Mouse (Mus musculus) heart, embryonic 16.5 days (tissue): ENCODE data around the gene Bdkrb2. TPM values are rescaled to one million over a fixed set of nuclear protein-coding genes. Genes with fewer than 3 reads are reported as not detected.
A peak's percentile ranks its signal among the peaks of the same experiment; 100 is the strongest.

Source experiments
- ATAC-seq: fragments of 200-750 bp; cut with Nextera tagmentation; replicated peaks from 2 replicates; pipeline ENCODE4 v1.8.0; 2017; ENCODE audit warnings: moderate number of reproducible peaks; ENCODE audit not compliant: insufficient read depth, low FRiP score; ENCODE audit errors: extremely low read depth
- H3K27ac ChIP-seq: fragments of 300-500 bp; sonication (generic); 2 replicates; pipeline ENCODE4 v1.5.1; 2014; ENCODE audit warnings: mild to moderate bottlenecking, low read length, control low read depth, moderate library complexity
- H3K27me3 ChIP-seq: fragments of 300-500 bp; sonication (generic); 2 replicates; pipeline ENCODE4 v1.6.1; 2014; ENCODE audit warnings: low read length, mixed read lengths; ENCODE audit not compliant: control insufficient read depth, insufficient read depth
- H3K36me3 ChIP-seq: fragments of 300-500 bp; sonication (generic); 2 replicates; pipeline ENCODE4 v1.6.1; 2014; ENCODE audit not compliant: control insufficient read depth, insufficient read depth
- H3K4me1 ChIP-seq: fragments of 300-500 bp; sonication (generic); 2 replicates; pipeline ENCODE4 v1.6.1; 2014; ENCODE audit warnings: low read length, mixed read lengths; ENCODE audit not compliant: control insufficient read depth, insufficient read depth
- H3K4me2 ChIP-seq: fragments of 300-500 bp; sonication (generic); 2 replicates; pipeline ENCODE4 v1.6.1; 2014; ENCODE audit warnings: low read depth, mild to moderate bottlenecking, control low read depth, low read length
- H3K4me3 ChIP-seq: fragments of 300-500 bp; sonication (generic); 2 replicates; pipeline ENCODE4 v1.5.1; 2014; ENCODE audit warnings: mild to moderate bottlenecking, control low read depth, low read length
- H3K9ac ChIP-seq: fragments of 300-500 bp; sonication (generic); 2 replicates; pipeline ENCODE4 v1.6.1; 2014; ENCODE audit warnings: low read length, control low read depth
- H3K9me3 ChIP-seq: fragments of 300-500 bp; sonication (generic); replicated peaks from 2 replicates; pipeline ENCODE4 v1.6.1; 2016; ENCODE audit warnings: low read length; ENCODE audit not compliant: control insufficient read depth
- WGBS: fragments of 180-500 bp; shearing (Covaris S2); extraction: QIAGEN DNeasy Blood & Tissue Kit; methylation state at CpG from one replicate; pipeline ENCODE4 v1.1.7; 2014; 5-methylcytosine and 5-hydroxymethylcytosine counted together
- polyA plus RNA-seq: library from polyadenylated mRNA; unstranded; fragments of >200 nt; fragmentation: Nextera tagmentation; extraction: Ambion mirVana; gene quantifications from 2 replicates; pipeline ENCODE4 v1.2.1, GENCODE M21; 2015

Gene Bdkrb2
- polyA plus RNA-seq, 1 experiment from 2014 or later: 1.2 TPM

DNA sequence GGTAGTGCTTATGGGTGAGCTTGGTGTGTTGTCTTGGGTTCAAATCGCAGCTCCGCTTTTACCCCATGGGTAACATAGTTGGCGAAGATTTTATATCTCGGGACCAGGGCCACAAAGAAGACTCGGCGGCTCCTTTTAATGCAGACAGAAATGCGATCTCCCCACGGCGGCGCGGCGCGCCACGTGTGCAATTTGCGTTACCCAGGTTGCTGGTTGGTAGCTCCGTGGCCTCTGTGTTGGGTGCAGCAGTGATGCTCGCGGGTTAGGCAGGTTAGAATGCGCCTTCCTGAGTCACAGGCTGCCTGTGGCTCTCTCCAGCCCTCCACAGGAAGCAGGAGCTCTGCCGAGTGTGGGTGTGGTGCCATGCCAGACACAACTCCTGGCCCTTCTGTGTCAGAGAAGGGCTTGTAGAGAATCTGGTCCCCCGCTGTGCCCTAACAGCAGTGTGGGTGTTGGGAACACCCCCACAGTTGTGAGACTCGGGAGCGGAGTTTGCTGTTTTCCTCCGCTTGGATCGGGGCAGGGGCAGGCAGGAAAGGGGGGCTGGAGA, 775 bp downstream of the Bdkrb2 start:
- peaks cover 9% of the 10 kb centered on the region for H3K9me3 ChIP-seq
- peaks cover 26% of the 10 kb centered on the region for H3K4me1 ChIP-seq
- H3K9ac ChIP-seq: peak overlapping the region; percentile 60
- WGBS: 9% methylated on average over 25 of the region's 25 CpGs
- peak overlapping the region; percentile 73 for H3K4me2 ChIP-seq
- ATAC-seq: no peak
- H3K36me3 ChIP-seq: no peaks in the 10 kb centered on the region; the same call in 1 of the 2 replicates
- H3K27me3 ChIP-seq: peaks cover 13% of the 10 kb centered on the region
- H3K27ac ChIP-seq: no peak overlapping the region
- H3K4me3 ChIP-seq: peak overlapping the region; percentile 51

- Histone ChIP-seq H3K4me3 (no peak overlapping the region), H3K4me1 (peaks cover 26% of the 10 kb centered on the region), H3K27ac (no peak overlapping the region), H3K36me3 (no peaks in the 10 kb centered on the region; the same call in 1 of the 2 replicates), H3K4me2 (no peak overlapping the region), H3K9ac (no peak overlapping the region), H3K27me3 (peaks cover 10% of the 10 kb centered on the region), H3K9me3 (peaks cover 9% of the 10 kb centered on the region)
- WGBS: 76% methylated on average over 5 of the region's 5 CpGs
- ATAC-seq: no peak
Observed at GRCm38 (mm10) chr12:105565221-105565620, 2.2 kb downstream of the Bdkrb2 start.

GRCm38 (mm10) chr12:105571867-105572266, 8.8 kb downstream of the Bdkrb2 start:
- no peaks in the 10 kb centered on the region; the same call in 1 of the 2 replicates for H3K36me3 ChIP-seq
- no peak for ATAC-seq
- no peak overlapping the region for H3K4me3 ChIP-seq
- H3K9ac ChIP-seq: no peak overlapping the region
- WGBS: 71% methylated on average over 3 of the region's 3 CpGs
- no peak overlapping the region for H3K4me2 ChIP-seq
- H3K4me1 ChIP-seq: no peaks in the 10 kb centered on the region; the same call in 1 of the 2 replicates
- H3K27me3 ChIP-seq: no peaks in the 10 kb centered on the region
- H3K27ac ChIP-seq: no peak overlapping the region
- H3K9me3 ChIP-seq: peaks cover 7% of the 10 kb centered on the region

DNA sequence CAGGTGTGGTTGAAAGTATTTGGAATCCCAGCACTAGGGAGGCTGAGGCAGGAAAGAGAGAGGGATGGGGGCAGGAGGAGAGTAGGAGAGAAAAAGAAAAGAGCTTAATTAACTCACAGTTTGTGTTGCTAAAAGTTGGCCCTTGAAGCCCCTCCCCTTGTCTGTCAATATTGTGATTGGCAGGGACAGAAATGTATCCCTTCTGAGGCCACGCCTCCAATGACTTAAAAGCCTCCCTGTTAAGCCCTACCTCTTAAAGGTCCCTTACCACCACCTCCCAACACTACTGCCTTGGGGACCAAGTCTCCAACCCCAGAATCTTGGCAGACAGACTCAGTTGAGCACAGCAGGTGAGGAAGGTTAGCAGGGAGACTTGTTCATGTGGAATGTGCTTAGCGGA, 9.6 kb downstream of the Bdkrb2 start:
- Histone ChIP-seq H3K27me3 (no peaks in the 10 kb centered on the region), H3K27ac (no peak overlapping the region), H3K4me2 (no peak overlapping the region), H3K36me3 (no peaks in the 10 kb centered on the region), H3K9me3 (no peaks in the 10 kb centered on the region), H3K4me1 (no peaks in the 10 kb centered on the region; the same call in 1 of the 2 replicates), H3K9ac (no peak overlapping the region), H3K4me3 (no peak overlapping the region)
- ATAC-seq: no peak
- 86% methylated on average over 2 of the region's 2 CpGs for WGBS

DNA sequence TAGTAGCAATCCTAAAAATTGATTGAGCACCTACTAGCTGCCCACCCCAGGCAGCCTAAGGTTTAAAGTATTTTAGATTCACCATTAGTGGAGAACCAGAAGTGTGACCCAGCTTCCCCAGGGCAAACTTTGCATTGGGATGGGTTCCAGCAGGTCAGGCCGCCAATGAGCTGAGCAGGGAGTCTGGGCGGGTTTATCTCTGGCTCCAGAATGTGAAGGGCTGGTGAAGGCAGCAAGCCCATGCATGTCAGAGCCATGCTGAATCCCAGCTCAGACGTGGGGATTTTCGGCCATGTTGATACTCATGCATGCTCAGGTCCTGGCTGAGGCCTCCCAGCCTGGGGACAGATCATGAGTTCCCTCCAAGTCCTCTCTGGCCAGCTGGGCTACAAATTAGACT, 11.3 kb downstream of the Bdkrb2 start:
- Histone ChIP-seq H3K36me3 (no peaks in the 10 kb centered on the region), H3K27ac (no peak overlapping the region), H3K4me2 (no peak overlapping the region), H3K4me1 (no peaks in the 10 kb centered on the region; the same call in 1 of the 2 replicates), H3K9ac (no peak overlapping the region), H3K27me3 (no peaks in the 10 kb centered on the region), H3K4me3 (no peak overlapping the region), H3K9me3 (no peaks in the 10 kb centered on the region)
- no peak for ATAC-seq
- 79% methylated on average over 4 of the region's 4 CpGs for WGBS

- H3K27ac ChIP-seq: no peak overlapping the region
- 67% methylated on average over 17 of the region's 17 CpGs for WGBS
Observed at GRCm38 (mm10) chr12:105580490-105580889, 17.5 kb downstream of the Bdkrb2 start.

GRCm38 (mm10) chr12:105582486-105582885, 19.5 kb downstream of the Bdkrb2 start:
- Histone ChIP-seq H3K4me1 (peaks cover 3% of the 10 kb centered on the region), H3K27ac (no peak overlapping the region), H3K4me3 (no peak overlapping the region), H3K9ac (no peak overlapping the region), H3K27me3 (peaks cover 6% of the 10 kb centered on the region), H3K4me2 (no peak overlapping the region), H3K9me3 (no peaks in the 10 kb centered on the region), H3K36me3 (no peaks in the 10 kb centered on the region)
- ATAC-seq: no peak
- WGBS: 67% methylated on average over 9 of the region's 9 CpGs

More at GRCm38 (mm10) chr12:105580490-105580889, 17.5 kb downstream of the Bdkrb2 start:
- H3K9me3 ChIP-seq: no peaks in the 10 kb centered on the region
- no peak for ATAC-seq
- no peaks in the 10 kb centered on the region; the same call in none of the 2 replicates for H3K27me3 ChIP-seq
- peaks cover 3% of the 10 kb centered on the region for H3K4me1 ChIP-seq
- H3K4me2 ChIP-seq: no peak overlapping the region
- H3K4me3 ChIP-seq: no peak overlapping the region
- H3K9ac ChIP-seq: no peak overlapping the region
- no peaks in the 10 kb centered on the region for H3K36me3 ChIP-seq

GRCm38 (mm10) chr12:105583484-105583883, 20.5 kb downstream of the Bdkrb2 start:
- Histone ChIP-seq H3K27ac (no peak overlapping the region), H3K27me3 (peaks cover 6% of the 10 kb centered on the region), H3K4me2 (no peak overlapping the region), H3K4me3 (no peak overlapping the region), H3K4me1 (peaks cover 3% of the 10 kb centered on the region), H3K36me3 (no peaks in the 10 kb centered on the region), H3K9me3 (no peaks in the 10 kb centered on the region), H3K9ac (no peak overlapping the region)
- peak; percentile 30; the same call in 1 of the 2 replicates for ATAC-seq
- 39% methylated on average over 2 of the region's 2 CpGs for WGBS

DNA sequence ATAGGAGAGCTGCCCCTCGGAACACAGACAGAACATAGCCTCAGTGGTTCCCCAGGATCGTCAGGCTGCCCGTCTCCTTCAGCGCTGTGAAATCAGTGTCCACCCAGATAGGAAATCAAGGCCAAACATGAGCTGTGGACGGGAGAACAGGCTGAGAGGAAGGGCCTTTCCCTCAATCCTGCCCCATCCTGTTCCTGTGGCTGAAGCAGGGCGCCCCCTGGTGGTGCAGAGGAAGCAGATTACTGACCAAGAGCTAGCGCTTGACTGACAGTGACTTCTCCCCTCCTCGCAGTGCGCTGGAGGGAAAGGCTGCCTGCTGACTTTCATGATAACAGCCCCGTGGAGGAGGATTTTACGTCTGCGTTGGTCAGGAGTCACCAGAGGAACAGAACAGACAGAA, 21.8 kb downstream of the Bdkrb2 start:
- Histone ChIP-seq H3K4me2 (no peak overlapping the region), H3K4me1 (peaks cover 3% of the 10 kb centered on the region), H3K27ac (no peak overlapping the region), H3K9me3 (no peaks in the 10 kb centered on the region), H3K4me3 (no peak overlapping the region), H3K27me3 (peaks cover 6% of the 10 kb centered on the region), H3K36me3 (no peaks in the 10 kb centered on the region), H3K9ac (no peak overlapping the region)
- peak; percentile 66; the same call in 1 of the 2 replicates for ATAC-seq
- 15% methylated on average over 12 of the region's 12 CpGs for WGBS
